Mouse (Mus musculus) limb, embryonic 15.5 days (tissue): Measurements from ENCODE around the gene Tmem121b. TPM values are rescaled to one million over a fixed set of nuclear protein-coding genes. Genes with fewer than 3 reads are reported as not detected.

Experiments
- ATAC-seq: fragments of 200-750 bp; cut with Nextera tagmentation; 2 replicates; pipeline ENCODE4 v1.8.0; 2017; ENCODE audit warnings: low read depth, moderate TSS enrichment; ENCODE audit not compliant: insufficient number of reproducible peaks, low FRiP score, low TSS enrichment
- H3K27ac ChIP-seq: fragments of 300-500 bp; sonication (generic); 2 replicates; pipeline ENCODE4 v1.5.1; 2015; ENCODE audit warnings: moderate library complexity, mild to moderate bottlenecking, inconsistent platforms
- H3K27me3 ChIP-seq: fragments of 300-500 bp; sonication (generic); 2 replicates; pipeline ENCODE4 v1.6.1; 2015; ENCODE audit warnings: inconsistent platforms
- H3K36me3 ChIP-seq: fragments of 300-500 bp; sonication (generic); 2 replicates; pipeline ENCODE4 v1.6.1; 2015; ENCODE audit warnings: inconsistent platforms
- H3K4me1 ChIP-seq: fragments of 300-500 bp; sonication (generic); 2 replicates; pipeline ENCODE4 v1.6.1; 2015; ENCODE audit warnings: inconsistent platforms
- H3K4me2 ChIP-seq: fragments of 300-500 bp; sonication (generic); 2 replicates; pipeline ENCODE4 v1.6.1; 2015; ENCODE audit warnings: mild to moderate bottlenecking, inconsistent platforms
- H3K4me3 ChIP-seq: fragments of 300-500 bp; sonication (generic); 2 replicates; pipeline ENCODE4 v1.5.1; 2015; ENCODE audit warnings: mild to moderate bottlenecking, inconsistent platforms
- H3K9ac ChIP-seq: fragments of 300-500 bp; sonication (generic); 2 replicates; pipeline ENCODE4 v1.6.1; 2015; ENCODE audit warnings: inconsistent platforms
- H3K9me3 ChIP-seq: fragments of 300-500 bp; sonication (generic); 2 replicates; pipeline ENCODE4 v1.6.1; 2016; ENCODE audit warnings: inconsistent platforms
- WGBS: fragments of 180-500 bp; shearing (Covaris S2); methylation state at CpG from one replicate; pipeline ENCODE4 v1.1.7; 2015; 5-methylcytosine and 5-hydroxymethylcytosine counted together
- polyA plus RNA-seq: library from polyadenylated mRNA; unstranded; fragments of >200 nt; fragmentation: Nextera tagmentation; extraction: Ambion mirVana; gene quantifications from 2 replicates; pipeline ENCODE4 v1.2.1, GENCODE M21; 2015

Tmem121b gene
- polyA plus RNA-seq, 1 experiment from 2014 or later = not detected

DNA sequence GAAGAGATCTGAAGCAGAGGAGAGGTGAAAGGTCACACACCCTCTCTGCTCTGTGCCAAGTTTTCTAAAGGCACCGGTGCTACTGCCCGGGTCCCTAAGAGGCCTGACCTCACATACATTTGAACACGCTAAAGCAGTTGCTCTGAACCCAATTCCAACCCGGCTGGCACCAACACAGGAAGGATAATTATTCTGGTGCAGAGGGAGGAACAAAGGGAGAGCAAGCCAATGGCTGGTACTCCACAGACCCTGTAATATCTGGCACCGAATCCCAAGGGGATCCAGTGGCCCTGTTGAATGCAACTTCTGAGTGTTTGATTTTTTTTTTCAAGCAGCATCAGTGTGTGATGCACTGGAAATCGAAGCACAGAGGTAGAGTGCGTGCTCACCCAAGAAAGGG is 2.5 kb downstream of the Tmem121b start:
- Histone ChIP-seq H3K4me1 (peaks cover 25% of the 10 kb centered on the region), H3K9me3 (no peaks in the 10 kb centered on the region), H3K36me3 (no peaks in the 10 kb centered on the region), H3K9ac (no peak overlapping the region), H3K27me3 (peaks cover 45% of the 10 kb centered on the region), H3K27ac (no peak overlapping the region), H3K4me2 (no peak overlapping the region), H3K4me3 (no peak overlapping the region)
- no peak for ATAC-seq
- WGBS = 60% methylated on average over 7 of the region's 7 CpGs

DNA sequence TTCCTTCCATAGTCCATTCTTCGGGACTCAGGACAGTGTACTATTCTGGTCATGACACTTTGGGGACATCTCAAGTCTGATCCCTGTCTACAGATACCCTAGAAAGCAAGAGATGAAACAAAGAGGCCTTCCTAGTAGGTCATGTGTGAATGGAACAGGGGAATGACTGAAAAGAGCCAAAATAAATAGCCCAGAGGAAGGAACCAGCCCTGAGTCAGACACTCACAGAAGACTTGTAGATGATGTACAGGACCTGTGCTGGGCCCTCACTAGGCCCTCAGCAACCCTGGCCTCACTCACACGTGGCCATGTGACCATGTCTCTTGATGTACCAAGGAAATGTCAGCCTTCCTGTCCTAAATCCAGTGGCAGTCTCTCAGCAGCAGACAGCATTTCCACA is 4.1 kb downstream of the Tmem121b start:
- Histone ChIP-seq H3K27ac (no peak overlapping the region), H3K9ac (no peak overlapping the region), H3K4me3 (no peak overlapping the region), H3K4me2 (no peak overlapping the region), H3K36me3 (no peaks in the 10 kb centered on the region), H3K9me3 (no peaks in the 10 kb centered on the region), H3K27me3 (peaks cover 41% of the 10 kb centered on the region), H3K4me1 (peaks cover 25% of the 10 kb centered on the region)
- no peak for ATAC-seq
- 45% methylated on average over 2 of the region's 2 CpGs for WGBS

DNA sequence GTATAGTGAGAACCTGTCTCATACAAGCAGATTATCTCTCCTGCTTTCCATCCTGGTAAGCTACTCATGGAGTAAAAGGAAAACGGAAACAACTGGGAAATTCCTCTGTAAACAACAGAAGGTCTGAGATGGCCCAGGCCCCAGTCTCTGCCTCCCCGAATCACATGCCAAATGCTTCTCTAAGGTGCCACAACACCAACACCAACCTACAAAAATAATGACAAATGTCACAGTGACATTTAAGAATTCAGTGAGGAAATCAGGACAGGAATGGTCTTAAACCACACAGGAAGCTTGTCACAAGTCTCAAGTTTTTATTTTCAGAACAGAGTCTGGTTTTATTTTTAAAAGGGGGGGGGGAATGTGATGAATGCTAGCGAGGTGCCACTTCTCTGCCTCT is 5.0 kb downstream of the Tmem121b start:
- no peaks in the 10 kb centered on the region for H3K36me3 ChIP-seq
- H3K4me3 ChIP-seq = no peak overlapping the region
- no peak overlapping the region for H3K27ac ChIP-seq
- peaks cover 20% of the 10 kb centered on the region for H3K4me1 ChIP-seq
- H3K27me3 ChIP-seq = peaks cover 32% of the 10 kb centered on the region
- 59% methylated on average over 3 of the region's 3 CpGs for WGBS
- H3K9me3 ChIP-seq = no peaks in the 10 kb centered on the region
- H3K4me2 ChIP-seq = no peak overlapping the region
- ATAC-seq = no peak
- no peak overlapping the region for H3K9ac ChIP-seq

DNA sequence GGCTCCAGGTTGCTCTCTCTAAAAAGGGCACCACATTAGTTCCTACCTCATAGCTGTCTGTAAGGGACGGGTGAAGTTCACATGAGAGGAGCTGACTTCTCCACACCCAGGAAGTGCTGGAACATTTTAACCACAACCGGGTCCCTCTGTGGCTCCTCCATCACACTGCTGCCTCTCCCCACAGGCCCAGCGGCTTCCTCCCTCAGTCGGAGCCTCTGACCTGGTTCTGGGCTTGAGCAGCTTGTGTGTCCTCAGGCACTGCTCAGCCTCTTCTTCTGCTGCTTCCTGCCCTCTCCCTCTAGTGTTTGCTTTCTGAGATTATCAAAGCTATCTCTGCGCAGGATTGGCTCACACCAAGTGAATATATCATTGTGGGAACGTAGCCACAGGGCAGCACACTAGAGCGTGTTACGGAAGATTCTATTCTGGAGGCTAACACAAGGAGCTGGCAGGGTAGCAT is 7.5 kb downstream of the Tmem121b start:
- Histone ChIP-seq H3K27me3 (peaks cover 8% of the 10 kb centered on the region; the same call in 1 of the 2 replicates), H3K4me1 (no peaks in the 10 kb centered on the region; the same call in 1 of the 2 replicates), H3K36me3 (peaks cover 4% of the 10 kb centered on the region; the same call in 1 of the 2 replicates), H3K27ac (no peak overlapping the region), H3K9me3 (no peaks in the 10 kb centered on the region), H3K4me2 (no peak overlapping the region), H3K4me3 (no peak overlapping the region), H3K9ac (no peak overlapping the region)
- ATAC-seq = no peak
- 63% methylated on average over 8 of the region's 8 CpGs for WGBS

DNA sequence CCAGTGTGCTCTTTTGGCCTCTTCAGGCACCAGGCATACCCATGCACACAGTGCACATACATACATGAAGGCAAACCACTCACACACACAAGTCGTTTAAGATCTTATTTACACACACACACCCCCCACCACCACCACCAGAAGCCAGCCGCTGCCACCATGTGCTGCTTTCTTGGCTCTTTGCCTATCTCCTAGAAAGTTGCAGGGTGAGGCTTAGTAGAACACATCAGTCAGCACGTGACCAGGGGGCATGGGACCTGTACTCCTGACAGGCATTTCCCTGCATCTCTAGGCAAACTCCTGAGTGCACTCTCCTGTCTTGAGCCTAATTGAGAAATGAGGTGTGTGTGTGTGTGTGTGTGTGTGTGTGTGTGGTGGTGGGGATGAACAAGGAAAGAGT is 8.6 kb downstream of the Tmem121b start:
- Histone ChIP-seq H3K9me3 (no peaks in the 10 kb centered on the region), H3K4me3 (no peak overlapping the region), H3K27me3 (0 out of 2 replicates have a peak, but pooled peaks cover 4% of the 10 kb centered on the region), H3K4me2 (no peak overlapping the region), H3K9ac (no peak overlapping the region), H3K36me3 (peaks cover 8% of the 10 kb centered on the region; the same call in 1 of the 2 replicates), H3K4me1 (no peaks in the 10 kb centered on the region; the same call in 1 of the 2 replicates), H3K27ac (no peak overlapping the region)
- 67% methylated on average over 3 of the region's 3 CpGs for WGBS
- no peak for ATAC-seq

DNA sequence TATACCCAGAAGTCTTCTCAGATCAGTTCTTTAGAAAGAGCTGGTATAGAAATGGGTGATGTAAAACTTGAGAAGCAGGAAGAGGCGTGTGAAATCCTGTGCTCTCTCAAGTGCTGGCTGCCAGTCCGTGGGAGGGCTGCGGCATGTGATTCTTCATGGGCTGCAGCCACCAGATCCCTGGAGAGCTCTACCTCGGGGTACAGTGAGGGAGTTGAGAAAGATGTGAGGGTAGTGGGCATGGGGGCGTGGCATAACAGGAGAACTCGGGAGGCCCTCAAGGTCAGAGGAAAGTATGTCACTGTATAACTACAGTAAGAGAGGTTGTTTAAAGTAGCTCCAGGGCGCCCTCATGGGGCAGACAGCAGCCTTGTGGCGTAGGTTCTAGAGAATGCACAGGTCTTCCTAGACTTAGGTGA is 10.4 kb downstream of the Tmem121b start:
- no peak for ATAC-seq
- no peaks in the 10 kb centered on the region; the same call in 1 of the 2 replicates for H3K4me1 ChIP-seq
- peaks cover 8% of the 10 kb centered on the region; the same call in 1 of the 2 replicates for H3K36me3 ChIP-seq
- H3K4me3 ChIP-seq = no peak overlapping the region
- H3K27me3 ChIP-seq = 0 out of 2 replicates have a peak, but pooled peaks cover 4% of the 10 kb centered on the region
- no peak overlapping the region for H3K27ac ChIP-seq
- no peak overlapping the region for H3K4me2 ChIP-seq
- no peaks in the 10 kb centered on the region for H3K9me3 ChIP-seq
- WGBS = 28% methylated on average over 8 of the region's 8 CpGs
- no peak overlapping the region for H3K9ac ChIP-seq

DNA sequence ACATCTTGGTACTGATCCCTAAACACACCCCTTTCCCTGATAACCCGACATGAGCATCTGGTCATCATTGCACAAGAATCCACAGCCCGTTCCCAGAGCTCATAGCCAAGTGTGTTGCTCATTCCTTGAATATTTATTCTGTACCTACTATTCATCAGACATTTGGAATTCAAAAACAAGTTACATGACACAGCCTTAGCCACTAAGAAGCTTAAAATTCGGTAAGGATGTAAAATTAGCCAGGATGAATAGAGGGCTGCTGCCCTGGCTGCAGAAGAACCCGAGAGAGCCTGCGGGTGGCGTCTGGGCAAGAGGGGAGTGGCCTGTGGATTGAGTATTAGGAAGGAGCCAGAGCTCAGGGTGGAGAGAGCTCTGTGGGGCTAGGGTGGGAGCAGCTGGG is 10.9 kb downstream of the Tmem121b start:
- 37% methylated on average over 6 of the region's 6 CpGs for WGBS
- Histone ChIP-seq H3K9ac (no peak overlapping the region), H3K27me3 (0 out of 2 replicates have a peak, but pooled peaks cover 4% of the 10 kb centered on the region), H3K36me3 (peaks cover 8% of the 10 kb centered on the region; the same call in 1 of the 2 replicates), H3K9me3 (no peaks in the 10 kb centered on the region), H3K4me3 (no peak overlapping the region), H3K27ac (no peak overlapping the region), H3K4me2 (no peak overlapping the region), H3K4me1 (no peaks in the 10 kb centered on the region; the same call in 1 of the 2 replicates)
- no peak for ATAC-seq

DNA sequence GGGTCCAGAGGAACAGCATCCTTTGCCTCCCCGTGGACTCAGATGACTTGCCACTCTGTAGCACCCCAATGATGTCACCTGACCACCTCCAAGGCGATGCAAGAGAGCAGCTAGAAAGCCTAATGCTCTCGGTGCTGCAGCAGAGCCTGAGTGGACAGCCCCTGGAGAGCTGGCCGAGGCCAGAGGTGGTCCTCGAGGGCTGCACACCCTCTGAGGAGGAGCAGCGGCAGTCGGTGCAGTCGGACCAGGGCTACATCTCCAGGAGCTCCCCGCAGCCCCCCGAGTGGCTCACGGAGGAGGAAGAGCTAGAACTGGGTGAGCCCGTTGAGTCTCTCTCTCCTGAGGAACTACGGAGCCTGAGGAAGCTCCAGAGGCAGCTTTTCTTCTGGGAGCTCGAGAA is 11.6 kb downstream of the Tmem121b start:
- H3K4me3 ChIP-seq = no peak overlapping the region
- H3K36me3 ChIP-seq = peaks cover 8% of the 10 kb centered on the region; the same call in 1 of the 2 replicates
- 0 out of 2 replicates have a peak, but pooled peaks cover 4% of the 10 kb centered on the region for H3K27me3 ChIP-seq
- H3K4me1 ChIP-seq = no peaks in the 10 kb centered on the region; the same call in 1 of the 2 replicates
- 94% methylated on average over 14 of the region's 14 CpGs for WGBS
- H3K9me3 ChIP-seq = no peaks in the 10 kb centered on the region
- H3K9ac ChIP-seq = no peak overlapping the region
- ATAC-seq = no peak
- no peak overlapping the region for H3K4me2 ChIP-seq
- H3K27ac ChIP-seq = no peak overlapping the region

DNA sequence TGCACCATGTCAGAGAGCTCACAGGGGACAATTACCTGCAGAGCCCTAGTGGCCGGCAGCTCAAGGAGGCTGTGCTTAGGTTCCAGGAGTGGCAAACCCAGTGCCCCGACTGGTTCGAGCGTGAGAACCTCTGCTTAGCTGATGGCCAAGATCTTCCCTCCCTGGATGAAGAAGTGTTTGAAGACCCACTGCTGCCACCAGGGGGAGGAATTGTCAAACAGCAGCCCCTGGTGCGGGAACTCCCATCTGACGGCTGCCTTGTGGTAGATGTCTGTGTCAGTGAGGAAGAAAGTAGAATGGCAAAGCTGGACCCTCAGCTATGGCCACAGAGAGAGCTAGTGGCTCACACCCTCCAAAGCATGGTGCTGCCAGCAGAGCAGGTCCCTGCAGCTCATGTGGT is 12.1 kb downstream of the Tmem121b start:
- Histone ChIP-seq H3K4me2 (no peak overlapping the region), H3K27ac (no peak overlapping the region), H3K9ac (no peak overlapping the region), H3K9me3 (no peaks in the 10 kb centered on the region), H3K4me1 (no peaks in the 10 kb centered on the region; the same call in 1 of the 2 replicates), H3K36me3 (peaks cover 8% of the 10 kb centered on the region; the same call in 1 of the 2 replicates), H3K27me3 (0 out of 2 replicates have a peak, but pooled peaks cover 4% of the 10 kb centered on the region), H3K4me3 (no peak overlapping the region)
- ATAC-seq = no peak
- WGBS = 88% methylated on average over 6 of the region's 6 CpGs

DNA sequence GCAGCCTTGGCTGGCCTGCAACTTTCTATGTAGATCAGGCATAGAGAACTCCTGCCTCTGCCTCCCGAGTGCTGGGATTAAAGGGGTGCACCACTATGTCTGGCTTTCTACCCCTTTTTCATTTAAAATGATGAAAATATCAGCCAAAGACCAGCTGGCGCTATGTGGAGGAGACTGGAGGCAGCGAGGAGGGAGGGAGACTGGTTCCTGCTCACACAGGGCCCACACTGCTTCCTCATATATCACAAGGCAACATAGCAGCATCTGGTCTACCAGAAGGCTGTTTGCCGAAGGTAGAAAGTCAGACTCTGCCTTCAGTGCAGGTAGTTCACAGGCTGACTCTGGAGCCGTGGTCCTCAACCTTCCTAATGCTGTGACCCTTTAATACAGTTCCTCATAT is 13.2 kb downstream of the Tmem121b start:
- Histone ChIP-seq H3K4me2 (no peak overlapping the region), H3K27me3 (0 out of 2 replicates have a peak, but pooled peaks cover 4% of the 10 kb centered on the region), H3K27ac (no peak overlapping the region), H3K4me3 (no peak overlapping the region), H3K4me1 (no peaks in the 10 kb centered on the region; the same call in 1 of the 2 replicates), H3K36me3 (peaks cover 8% of the 10 kb centered on the region; the same call in 1 of the 2 replicates), H3K9me3 (no peaks in the 10 kb centered on the region), H3K9ac (no peak overlapping the region)
- no peak for ATAC-seq
- WGBS = 83% methylated on average over 5 of the region's 5 CpGs

DNA sequence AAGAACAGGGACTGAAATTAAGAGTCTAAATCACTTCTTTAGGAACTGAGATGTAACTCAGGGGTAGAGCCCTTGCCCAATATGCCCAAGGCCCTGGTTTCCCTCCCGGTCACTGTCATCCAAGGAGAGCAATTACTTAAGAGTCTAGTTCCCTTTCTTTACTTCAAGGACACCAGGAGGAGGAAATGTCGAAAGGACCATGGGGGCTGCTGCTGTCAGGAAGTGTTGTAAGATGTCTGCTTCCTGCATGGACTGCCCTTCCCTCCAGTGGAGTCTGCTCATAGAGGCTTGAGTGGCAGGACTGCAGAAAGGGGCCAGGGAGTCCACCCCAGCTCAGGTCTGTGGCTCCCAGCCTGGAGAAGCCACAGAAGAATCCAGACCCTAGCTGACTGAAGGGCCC is 14.3 kb downstream of the Tmem121b start:
- Histone ChIP-seq H3K27ac (no peak overlapping the region), H3K9me3 (no peaks in the 10 kb centered on the region), H3K4me3 (no peak overlapping the region), H3K4me2 (no peak overlapping the region), H3K36me3 (peaks cover 8% of the 10 kb centered on the region; the same call in 1 of the 2 replicates), H3K27me3 (no peaks in the 10 kb centered on the region), H3K4me1 (no peaks in the 10 kb centered on the region; the same call in 1 of the 2 replicates), H3K9ac (no peak overlapping the region)
- no peak for ATAC-seq
- 78% methylated on average over 2 of the region's 2 CpGs for WGBS

DNA sequence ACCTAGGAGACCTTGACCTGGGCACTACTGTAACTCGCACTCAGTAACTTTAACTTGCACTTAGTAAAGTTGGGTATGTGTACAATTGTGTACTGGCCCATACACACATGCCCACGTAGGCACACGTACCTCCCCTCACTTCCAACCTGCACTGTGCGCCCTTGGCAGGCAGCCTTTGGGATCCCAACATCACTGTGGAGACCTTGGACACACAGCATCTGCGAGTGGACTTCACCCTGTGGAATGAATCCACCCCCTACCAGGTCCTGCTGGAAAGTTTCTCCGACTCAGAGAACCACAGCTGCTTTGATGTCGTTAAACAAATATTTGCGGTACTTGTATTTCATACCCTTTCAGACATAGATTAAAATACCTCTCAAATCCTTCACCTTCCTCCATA is 18.3 kb downstream of the Tmem121b start:
- H3K9ac ChIP-seq = no peak overlapping the region
- no peaks in the 10 kb centered on the region for H3K36me3 ChIP-seq
- no peak for ATAC-seq
- no peak overlapping the region for H3K4me2 ChIP-seq
- H3K4me3 ChIP-seq = no peak overlapping the region
- H3K27ac ChIP-seq = no peak overlapping the region
- H3K27me3 ChIP-seq = no peaks in the 10 kb centered on the region
- peaks cover 9% of the 10 kb centered on the region; the same call in 1 of the 2 replicates for H3K4me1 ChIP-seq
- 64% methylated on average over 8 of the region's 8 CpGs for WGBS
- H3K9me3 ChIP-seq = no peaks in the 10 kb centered on the region
